Mouse (Mus musculus): ENCODE results near the gene Tmed11.

DNA sequence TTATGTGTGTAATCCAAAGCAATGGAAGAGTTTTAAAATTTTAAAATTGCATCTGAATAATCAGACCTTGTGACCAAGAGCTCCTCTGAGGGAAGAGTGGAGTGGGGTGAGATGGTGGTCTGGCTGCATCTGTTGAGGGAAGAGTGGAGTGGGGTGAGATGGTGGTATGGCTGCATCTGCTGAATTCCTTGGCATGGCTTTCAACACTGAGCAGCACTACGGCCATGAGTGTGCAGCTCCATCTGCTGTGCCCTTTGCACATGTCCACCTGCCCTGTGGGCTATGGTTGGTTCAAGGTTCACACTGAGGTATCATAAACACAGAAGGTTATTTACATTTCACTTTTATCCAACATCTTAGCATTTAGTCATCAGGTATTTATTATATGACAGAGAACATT lies 67.7 kb downstream of the Tmed11 start:
- TF ChIP-seq POLR2A (IDR thresholded peaks at IDR 0.05; ENCODE audit: insufficient read length, low read depth), result no peak
- TF ChIP-seq MAX (IDR thresholded peaks at IDR 0.05; ENCODE audit: low read depth), result no peak
- TF ChIP-seq MYOD1 (IDR thresholded peaks at IDR 0.05; ENCODE audit: control insufficient read depth in 1 of 3, insufficient read length in 2 of 3, low read depth in 2 of 3), result no peak
- TF ChIP-seq REST (IDR thresholded peaks at IDR 0.05; ENCODE audit: insufficient read depth, insufficient read length), result no peak
- TF ChIP-seq POLR2AphosphoS2 (IDR thresholded peaks at IDR 0.05; ENCODE audit: insufficient read length, low read depth), result no peak
- TF ChIP-seq USF1 (IDR thresholded peaks at IDR 0.05; ENCODE audit: low read depth), result no peak
- no peak for TF ChIP-seq E2F4 (IDR thresholded peaks at IDR 0.05; ENCODE audit: insufficient read depth)
- TF ChIP-seq MYOG (IDR thresholded peaks at IDR 0.05; ENCODE audit: control insufficient read depth in 1 of 3, insufficient read depth in 1 of 3, insufficient read length in 2 of 3, low read depth in 2 of 3), result no peak
- TF ChIP-seq CEBPB (IDR thresholded peaks at IDR 0.05; ENCODE audit: insufficient read depth, poor library complexity, severe bottlenecking), result no peak
- no peak for TF ChIP-seq TCF12 (IDR thresholded peaks at IDR 0.05; ENCODE audit: insufficient read depth, poor library complexity, severe bottlenecking)
- TF ChIP-seq SRF (IDR thresholded peaks at IDR 0.05; ENCODE audit: control insufficient read depth, insufficient read length, low read depth), result no peak
- TF ChIP-seq TCF3 (IDR thresholded peaks at IDR 0.05; ENCODE audit: insufficient read length, low read depth), result no peak

Data from myocyte (in vitro differentiated cells).